Mouse (Mus musculus) inflammation-experienced regulatory T-cells (primary cell): ENCODE measurements around the gene Plch1. TPM values are rescaled to one million over a fixed set of nuclear protein-coding genes. Genes with fewer than 3 reads are reported as not detected.

Experiments used
- polyA plus RNA-seq, 2 experiments: library from polyadenylated mRNA; unstranded; fragments of 100-300 nt; shearing (Covaris generic); gene quantifications; one replicate each; pipeline ENCODE4 v1.2.1; 2017

Gene Plch1
- 1 to 10 TPM in 1 of 2 experiments, under 1 TPM in 1; 0.10 to 1.1 TPM for polyA plus RNA-seq

DNA sequence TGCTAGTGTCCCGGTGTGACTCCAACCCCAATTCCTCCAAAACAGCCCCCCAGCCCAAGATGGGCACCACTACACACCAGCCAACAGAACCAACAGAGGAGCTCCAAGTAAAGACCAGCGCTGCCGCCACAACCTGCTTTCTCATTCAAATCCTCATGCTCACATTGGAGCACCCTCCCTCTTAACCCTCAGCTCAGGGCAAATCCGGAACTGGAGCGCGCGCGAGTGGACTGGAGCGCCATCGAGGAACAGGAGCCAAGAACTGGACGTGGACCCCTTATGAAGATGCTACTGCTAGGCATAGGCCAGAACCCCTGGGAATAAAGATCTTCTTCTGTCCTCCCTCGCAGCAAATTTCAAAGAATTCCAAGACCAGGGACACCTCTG lies at the start of gene Plch1:
Gene Plch1, minus strand, starts transcription at position 164 of the 387 bp plus-strand sequence.

DNA sequence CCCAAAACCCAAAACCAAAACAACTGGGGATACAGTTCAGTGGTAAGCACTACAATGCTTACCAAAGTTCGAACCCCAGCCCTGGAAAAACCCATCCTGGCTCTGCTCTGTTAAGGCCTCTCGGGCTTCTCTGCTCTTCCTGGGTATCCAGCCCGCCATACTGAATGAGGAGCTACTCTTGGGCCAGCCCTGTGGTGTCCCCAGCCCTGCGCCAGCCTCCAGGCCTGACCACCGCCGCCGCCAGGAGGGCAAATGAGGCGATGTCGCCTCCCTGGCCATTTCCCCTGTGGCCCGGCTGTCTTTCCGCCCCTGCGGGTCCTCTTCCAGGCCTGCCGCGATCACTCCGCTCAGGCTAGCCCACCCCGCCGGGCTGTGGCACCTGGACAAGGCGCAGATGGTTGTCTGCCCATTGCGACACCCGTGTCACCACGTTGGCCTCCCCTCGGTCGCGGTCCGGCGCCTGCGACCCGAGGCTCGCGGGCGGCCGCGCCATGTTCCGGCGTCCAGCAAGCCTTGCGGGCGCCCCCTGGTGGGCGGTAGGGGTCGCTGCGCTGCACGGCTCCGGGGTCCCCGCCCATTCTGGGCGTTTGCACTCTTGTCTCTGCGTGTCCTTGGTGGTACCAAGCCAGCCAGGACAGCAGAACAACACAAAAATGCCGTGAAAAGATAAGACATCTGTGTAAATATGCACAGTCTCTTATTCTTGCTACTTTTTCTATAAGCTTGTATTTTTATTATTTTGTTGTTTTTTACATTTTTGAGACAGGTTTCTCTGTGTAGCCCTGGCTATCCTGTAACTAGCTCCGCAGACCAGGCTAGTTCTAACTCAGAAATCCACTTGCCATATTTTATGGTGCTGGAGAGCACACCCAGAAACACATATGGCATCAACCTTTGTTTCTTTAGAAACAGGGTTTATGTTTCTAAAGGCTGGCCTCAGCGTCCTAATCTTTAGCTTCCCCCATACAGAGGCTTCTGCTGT lies 29.9 kb upstream of the Plch1 start, which contains the start of gene E130311K13Rik:
Gene E130311K13Rik, minus strand, starts transcription at position 595 of the 982 bp plus-strand sequence.

Other genes with a start within 250 kb of the Plch1 start
- gene E130311K13Rik, start 30.0 kb upstream of the Plch1 start, polyA plus RNA-seq = 10 to 100 TPM in 1 of 2 experiments, 1 to 10 TPM in 1; 8.7 to 10.4 TPM
- gene Slc33a1, start 65.3 kb upstream of the Plch1 start, polyA plus RNA-seq = 10 to 100 TPM; 17.5 to 23.7 TPM
- gene Gmps, start 76.6 kb upstream of the Plch1 start, polyA plus RNA-seq = 10 to 100 TPM; 20.7 to 22.7 TPM
- gene Vmn2r1, start 182.1 kb upstream of the Plch1 start, polyA plus RNA-seq = under 1 TPM in 1 of 2 experiments, not detected in 1; 0.13 TPM
- under 1 TPM; 0.10 to 0.13 TPM for gene Vmn2r2, start 242.5 kb upstream of the Plch1 start, polyA plus RNA-seq